Mouse (Mus musculus) heart, embryonic 15.5 days (tissue): ENCODE data around the gene Tnr. TPM values are rescaled to one million over a fixed set of nuclear protein-coding genes. Genes with fewer than 3 reads are reported as not detected.
A peak's percentile ranks its signal among the peaks of the same experiment; 100 is the strongest.

ENCODE experiments used
- ATAC-seq: fragments of 200-750 bp; cut with Nextera tagmentation; replicated peaks from 2 replicates; pipeline ENCODE4 v1.8.0; 2017; ENCODE audit warnings: low read depth, moderate TSS enrichment; ENCODE audit not compliant: insufficient number of reproducible peaks, insufficient read depth, low FRiP score
- H3K27ac ChIP-seq: fragments of 300-500 bp; sonication (generic); 2 replicates; pipeline ENCODE4 v1.5.1; 2015; ENCODE audit warnings: mild to moderate bottlenecking, inconsistent platforms
- H3K27me3 ChIP-seq: fragments of 300-500 bp; sonication (generic); 2 replicates; pipeline ENCODE4 v1.6.1; 2015; ENCODE audit warnings: inconsistent platforms
- H3K36me3 ChIP-seq: fragments of 300-500 bp; sonication (generic); 2 replicates; pipeline ENCODE4 v1.6.1; 2015; ENCODE audit warnings: mild to moderate bottlenecking, inconsistent platforms
- H3K4me1 ChIP-seq: fragments of 300-500 bp; sonication (generic); replicated peaks from 2 replicates; pipeline ENCODE4 v1.6.1; 2015; ENCODE audit warnings: inconsistent platforms
- H3K4me2 ChIP-seq: fragments of 300-500 bp; sonication (generic); 2 replicates; pipeline ENCODE4 v1.6.1; 2015; ENCODE audit warnings: inconsistent platforms, mild to moderate bottlenecking, moderate library complexity
- H3K4me3 ChIP-seq: fragments of 300-500 bp; sonication (generic); 2 replicates; pipeline ENCODE4 v1.5.1; 2015; ENCODE audit warnings: mild to moderate bottlenecking, inconsistent platforms
- H3K9ac ChIP-seq: fragments of 300-500 bp; sonication (generic); 2 replicates; pipeline ENCODE4 v1.6.1; 2015; ENCODE audit warnings: mild to moderate bottlenecking, inconsistent platforms
- H3K9me3 ChIP-seq: fragments of 300-500 bp; sonication (generic); replicated peaks from 2 replicates; pipeline ENCODE4 v1.6.1; 2016; ENCODE audit warnings: inconsistent platforms
- WGBS: fragments of 180-500 bp; shearing (Covaris S2); methylation state at CpG from one replicate; pipeline ENCODE4 v1.1.7; 2015; ENCODE audit warnings: mixed read lengths; 5-methylcytosine and 5-hydroxymethylcytosine counted together
- polyA plus RNA-seq: library from polyadenylated mRNA; unstranded; fragments of >200 nt; fragmentation: Nextera tagmentation; extraction: Ambion mirVana; gene quantifications from 2 replicates; pipeline ENCODE4 v1.2.1, GENCODE M21; 2015

The Tnr gene
- polyA plus RNA-seq, 1 experiment from 2014 or later = 0.04 TPM

- Histone ChIP-seq H3K27ac (no peak overlapping the region), H3K9ac (no peak overlapping the region), H3K36me3 (no peaks in the 10 kb centered on the region), H3K27me3 (no peaks in the 10 kb centered on the region), H3K9me3 (no peaks in the 10 kb centered on the region), H3K4me2 (no peak overlapping the region), H3K4me3 (no peak overlapping the region), H3K4me1 (no peaks in the 10 kb centered on the region)
- no peak for ATAC-seq
- 68% methylated on average over 4 of the region's 4 CpGs for WGBS
Measured at GRCm38 (mm10) chr1:159801753-159802152, 278.2 kb downstream of the Tnr start.

- Histone ChIP-seq H3K4me1 (no peaks in the 10 kb centered on the region), H3K4me3 (no peak overlapping the region), H3K9me3 (no peaks in the 10 kb centered on the region), H3K9ac (no peak overlapping the region), H3K36me3 (no peaks in the 10 kb centered on the region), H3K27me3 (no peaks in the 10 kb centered on the region), H3K4me2 (no peak overlapping the region), H3K27ac (no peak overlapping the region)
- ATAC-seq = no peak
Measured at GRCm38 (mm10) chr1:159803711-159804110, 280.1 kb downstream of the Tnr start.

GRCm38 (mm10) chr1:159809493-159809892 lies 285.9 kb downstream of the Tnr start:
- Histone ChIP-seq H3K9ac (no peak overlapping the region), H3K4me2 (no peak overlapping the region), H3K9me3 (no peaks in the 10 kb centered on the region), H3K27me3 (no peaks in the 10 kb centered on the region), H3K4me1 (no peaks in the 10 kb centered on the region), H3K27ac (no peak overlapping the region), H3K4me3 (no peak overlapping the region), H3K36me3 (no peaks in the 10 kb centered on the region)
- WGBS = 38% methylated on average over 3 of the region's 3 CpGs
- no peak for ATAC-seq

GRCm38 (mm10) chr1:159811805-159812204 lies 288.2 kb downstream of the Tnr start:
- ATAC-seq = no peak
- H3K27ac ChIP-seq = no peak overlapping the region
- H3K9me3 ChIP-seq = no peaks in the 10 kb centered on the region
- H3K36me3 ChIP-seq = no peaks in the 10 kb centered on the region
- H3K4me2 ChIP-seq = no peak overlapping the region
- no peaks in the 10 kb centered on the region for H3K4me1 ChIP-seq
- no peak overlapping the region for H3K9ac ChIP-seq
- H3K4me3 ChIP-seq = no peak overlapping the region
- 69% methylated on average over 2 of the region's 2 CpGs for WGBS
- no peaks in the 10 kb centered on the region for H3K27me3 ChIP-seq

GRCm38 (mm10) chr1:159812820-159813411 lies 289.3 kb downstream of the Tnr start:
- WGBS = 13% methylated on average over 7 of the region's 8 CpGs
- Histone ChIP-seq H3K4me3 (no peak overlapping the region), H3K4me2 (peak overlapping the region; percentile 29; the same call in 1 of the 2 replicates), H3K27me3 (no peaks in the 10 kb centered on the region), H3K4me1 (no peaks in the 10 kb centered on the region), H3K36me3 (no peaks in the 10 kb centered on the region), H3K9ac (no peak overlapping the region), H3K27ac (no peak overlapping the region), H3K9me3 (no peaks in the 10 kb centered on the region)
- ATAC-seq = peak; percentile 38; the same call in 1 of the 2 replicates

GRCm38 (mm10) chr1:159814348-159814747 lies 290.8 kb downstream of the Tnr start:
- Histone ChIP-seq H3K36me3 (no peaks in the 10 kb centered on the region), H3K4me3 (no peak overlapping the region), H3K9ac (no peak overlapping the region), H3K4me1 (no peaks in the 10 kb centered on the region), H3K27ac (no peak overlapping the region), H3K9me3 (no peaks in the 10 kb centered on the region), H3K4me2 (no peak overlapping the region), H3K27me3 (no peaks in the 10 kb centered on the region)
- 38% methylated on average over 3 of the region's 3 CpGs for WGBS
- no peak for ATAC-seq

GRCm38 (mm10) chr1:159816614-159817371 lies 293.2 kb downstream of the Tnr start:
- Histone ChIP-seq H3K4me1 (no peaks in the 10 kb centered on the region), H3K4me2 (no peak overlapping the region), H3K4me3 (no peak overlapping the region), H3K36me3 (no peaks in the 10 kb centered on the region), H3K27me3 (no peaks in the 10 kb centered on the region), H3K27ac (no peak overlapping the region), H3K9me3 (no peaks in the 10 kb centered on the region), H3K9ac (no peak overlapping the region)
- 37% methylated on average over 8 of the region's 8 CpGs for WGBS
- ATAC-seq = no peak

GRCm38 (mm10) chr1:159819511-159819910 lies 295.9 kb downstream of the Tnr start:
- WGBS = 45% methylated on average over 3 of the region's 3 CpGs
- Histone ChIP-seq H3K9ac (no peak overlapping the region), H3K27me3 (no peaks in the 10 kb centered on the region), H3K4me2 (no peak overlapping the region), H3K4me3 (no peak overlapping the region), H3K36me3 (no peaks in the 10 kb centered on the region), H3K4me1 (no peaks in the 10 kb centered on the region), H3K27ac (no peak overlapping the region), H3K9me3 (no peaks in the 10 kb centered on the region)
- no peak for ATAC-seq

- 56% methylated on average over 2 of the region's 2 CpGs for WGBS
- Histone ChIP-seq H3K36me3 (no peaks in the 10 kb centered on the region), H3K27ac (no peak overlapping the region), H3K4me1 (no peaks in the 10 kb centered on the region), H3K4me3 (no peak overlapping the region), H3K27me3 (no peaks in the 10 kb centered on the region), H3K4me2 (no peak overlapping the region), H3K9ac (no peak overlapping the region), H3K9me3 (no peaks in the 10 kb centered on the region)
- ATAC-seq = no peak
Measured at GRCm38 (mm10) chr1:159822416-159822815, 298.8 kb downstream of the Tnr start.

GRCm38 (mm10) chr1:159828531-159828930 lies 305.0 kb downstream of the Tnr start:
- Histone ChIP-seq H3K36me3 (no peaks in the 10 kb centered on the region), H3K4me3 (no peak overlapping the region), H3K4me1 (no peaks in the 10 kb centered on the region), H3K27ac (no peak overlapping the region), H3K4me2 (no peak overlapping the region), H3K27me3 (no peaks in the 10 kb centered on the region), H3K9me3 (no peaks in the 10 kb centered on the region), H3K9ac (no peak overlapping the region)
- no peak for ATAC-seq
- 79% methylated on average over 2 of the region's 2 CpGs for WGBS

- ATAC-seq = no peak
- 52% methylated on average over 2 of the region's 2 CpGs for WGBS
- no peak overlapping the region for H3K4me3 ChIP-seq
Measured at GRCm38 (mm10) chr1:159833165-159833564, 309.6 kb downstream of the Tnr start.

More at GRCm38 (mm10) chr1:159833165-159833564, 309.6 kb downstream of the Tnr start:
- H3K27ac ChIP-seq = no peak overlapping the region
- H3K9ac ChIP-seq = no peak overlapping the region
- no peaks in the 10 kb centered on the region for H3K36me3 ChIP-seq
- no peaks in the 10 kb centered on the region for H3K4me1 ChIP-seq
- no peak overlapping the region for H3K4me2 ChIP-seq
- no peaks in the 10 kb centered on the region for H3K9me3 ChIP-seq
- no peaks in the 10 kb centered on the region; the same call in 1 of the 2 replicates for H3K27me3 ChIP-seq
